Mouse (Mus musculus) limb, embryonic 13.5 days (tissue): Measurements from ENCODE around the gene C77080. TPM values are rescaled to one million over a fixed set of nuclear protein-coding genes. Genes with fewer than 3 reads are reported as not detected.

Source experiments
- ATAC-seq: fragments of 200-750 bp; cut with Nextera tagmentation; 2 replicates; pipeline ENCODE4 v1.8.0; 2017; ENCODE audit warnings: low read depth, moderate number of reproducible peaks, moderate TSS enrichment; ENCODE audit not compliant: low FRiP score
- H3K27ac ChIP-seq: fragments of 300-500 bp; sonication (generic); 2 replicates; pipeline ENCODE4 v1.5.1; 2015; ENCODE audit warnings: inconsistent platforms, mild to moderate bottlenecking, moderate library complexity
- H3K27me3 ChIP-seq: fragments of 300-500 bp; sonication (generic); 2 replicates; pipeline ENCODE4 v1.6.1; 2015; ENCODE audit warnings: mild to moderate bottlenecking, inconsistent platforms
- H3K36me3 ChIP-seq: fragments of 300-500 bp; sonication (generic); 2 replicates; pipeline ENCODE4 v1.6.1; 2015; ENCODE audit warnings: inconsistent platforms, mild to moderate bottlenecking, moderate library complexity
- H3K4me1 ChIP-seq: fragments of 300-500 bp; sonication (generic); 2 replicates; pipeline ENCODE4 v1.6.1; 2015; ENCODE audit warnings: inconsistent platforms
- H3K4me2 ChIP-seq: fragments of 300-500 bp; sonication (generic); replicated peaks from 2 replicates; pipeline ENCODE4 v1.6.1; 2015; ENCODE audit warnings: inconsistent platforms, mild to moderate bottlenecking, moderate library complexity
- H3K4me3 ChIP-seq: fragments of 300-500 bp; sonication (generic); 2 replicates; pipeline ENCODE4 v1.5.1; 2015; ENCODE audit warnings: moderate library complexity, mild to moderate bottlenecking, inconsistent platforms
- H3K9ac ChIP-seq: fragments of 300-500 bp; sonication (generic); 2 replicates; pipeline ENCODE4 v1.6.1; 2015; ENCODE audit warnings: mild to moderate bottlenecking, inconsistent platforms
- H3K9me3 ChIP-seq: fragments of 300-500 bp; sonication (generic); 2 replicates; pipeline ENCODE4 v1.6.1; 2016; ENCODE audit warnings: inconsistent platforms
- WGBS: fragments of 180-500 bp; shearing (Covaris S2); methylation state at CpG from one replicate; pipeline ENCODE4 v1.1.7; 2015; 5-methylcytosine and 5-hydroxymethylcytosine counted together
- polyA plus RNA-seq: library from polyadenylated mRNA; unstranded; fragments of >200 nt; fragmentation: Nextera tagmentation; extraction: Ambion mirVana; gene quantifications from 2 replicates; pipeline ENCODE4 v1.2.1, GENCODE M21; 2015

The C77080 gene
- polyA plus RNA-seq, 1 experiment from 2014 or later, result 7.9 TPM

DNA sequence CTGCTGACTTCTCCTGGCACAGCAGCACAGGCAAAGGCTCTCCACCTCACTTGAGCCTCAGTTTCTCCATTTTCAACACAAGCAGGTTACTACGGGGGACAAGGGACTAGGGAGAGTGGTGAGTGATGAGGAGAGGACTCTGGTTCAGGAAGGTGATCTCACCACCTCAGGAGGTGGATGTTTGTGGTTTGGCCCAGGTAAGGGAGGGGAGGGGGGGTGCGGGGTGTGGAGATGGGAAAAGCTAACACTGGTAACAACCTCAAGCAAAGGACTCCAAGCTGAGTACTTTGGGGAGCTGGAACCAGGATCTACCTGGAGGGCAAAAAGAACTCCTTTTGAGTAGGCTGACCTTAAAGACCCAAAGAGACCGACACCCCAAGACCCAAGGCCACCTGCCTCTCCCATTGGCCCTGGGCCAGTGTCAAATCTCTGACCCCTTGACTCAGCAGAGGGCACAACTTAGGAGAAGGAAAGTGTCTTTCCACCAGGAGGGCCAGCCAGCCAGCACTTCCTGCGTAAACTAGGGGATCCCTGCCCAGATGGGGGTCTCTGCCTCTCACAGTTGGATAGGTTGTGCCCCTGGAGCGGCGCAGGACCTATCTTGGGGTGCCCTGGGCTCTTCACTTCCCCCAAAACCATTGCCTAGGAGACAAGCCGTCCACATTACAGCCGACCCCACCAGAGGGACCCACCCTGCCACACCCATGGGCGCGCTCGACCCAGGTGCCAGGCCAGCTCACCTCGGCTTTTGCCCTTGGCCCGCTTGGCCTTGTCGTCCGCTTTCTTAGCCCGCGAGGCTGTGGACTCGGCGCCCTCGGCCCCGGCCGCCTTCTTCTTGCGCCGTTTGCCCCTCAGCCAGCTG is 13.6 kb downstream of the C77080 start:
- Histone ChIP-seq H3K27me3 (peaks cover 71% of the 10 kb centered on the region), H3K9me3 (no peaks in the 10 kb centered on the region), H3K4me1 (peaks cover 34% of the 10 kb centered on the region), H3K4me3 (peak overlapping the region; percentile 67), H3K36me3 (no peaks in the 10 kb centered on the region), H3K27ac (no peak overlapping the region), H3K9ac (peak overlapping the region; percentile 81), H3K4me2 (peak overlapping the region; percentile 98)
- 10% methylated on average over 24 of the region's 24 CpGs for WGBS
- ATAC-seq, result no peak

DNA sequence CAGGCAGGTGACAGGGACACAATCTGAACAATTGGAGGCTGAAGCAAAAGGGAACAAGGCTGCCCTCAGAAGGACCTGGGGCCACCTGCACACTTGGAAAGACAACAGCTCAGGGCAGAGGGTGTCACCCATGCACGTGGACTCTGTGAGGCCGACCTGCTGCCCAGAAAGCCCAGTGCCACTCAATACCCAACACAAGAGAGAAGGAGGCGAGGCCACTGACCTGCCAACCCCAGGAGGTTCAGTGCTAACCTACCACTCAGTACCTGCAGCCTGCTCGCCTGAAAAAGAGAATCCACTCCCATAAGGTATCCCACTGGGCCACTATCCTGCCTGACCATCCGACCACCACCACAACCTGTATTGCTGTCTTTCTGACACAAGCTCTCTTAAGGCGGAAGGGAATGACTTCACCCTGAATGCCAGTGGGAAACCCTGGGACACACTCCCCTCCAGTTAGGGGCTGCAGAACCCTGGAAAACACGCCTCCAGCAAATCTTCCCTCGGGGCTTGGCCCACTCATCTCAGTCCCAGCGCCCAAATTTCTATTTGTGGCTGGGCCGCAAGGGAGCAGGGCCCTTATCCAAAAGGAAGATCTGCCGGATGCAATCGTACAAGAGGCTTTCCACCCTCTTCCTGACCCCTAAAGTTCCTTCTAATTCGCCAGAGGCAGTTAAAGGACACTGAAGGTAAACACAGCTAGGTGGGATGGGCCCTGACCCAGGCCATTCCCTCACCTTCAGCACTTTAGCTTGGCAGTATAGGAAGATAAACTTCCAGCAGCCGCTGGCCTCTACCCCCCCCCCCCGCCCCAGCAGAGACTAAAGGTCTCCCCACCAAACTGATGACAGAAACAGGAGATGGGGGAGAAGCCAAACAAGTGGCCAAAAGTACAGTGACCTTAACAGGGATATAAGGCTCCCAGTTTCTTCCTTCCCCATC is 14.6 kb downstream of the C77080 start:
- H3K27me3 ChIP-seq, result peaks cover 71% of the 10 kb centered on the region
- no peak overlapping the region for H3K9ac ChIP-seq
- no peak for ATAC-seq
- no peaks in the 10 kb centered on the region for H3K9me3 ChIP-seq
- no peak overlapping the region for H3K27ac ChIP-seq
- H3K36me3 ChIP-seq, result no peaks in the 10 kb centered on the region
- H3K4me2 ChIP-seq, result peak overlapping the region; percentile 98
- no peak overlapping the region for H3K4me3 ChIP-seq
- 38% methylated on average over 15 of the region's 15 CpGs for WGBS
- H3K4me1 ChIP-seq, result peaks cover 41% of the 10 kb centered on the region

DNA sequence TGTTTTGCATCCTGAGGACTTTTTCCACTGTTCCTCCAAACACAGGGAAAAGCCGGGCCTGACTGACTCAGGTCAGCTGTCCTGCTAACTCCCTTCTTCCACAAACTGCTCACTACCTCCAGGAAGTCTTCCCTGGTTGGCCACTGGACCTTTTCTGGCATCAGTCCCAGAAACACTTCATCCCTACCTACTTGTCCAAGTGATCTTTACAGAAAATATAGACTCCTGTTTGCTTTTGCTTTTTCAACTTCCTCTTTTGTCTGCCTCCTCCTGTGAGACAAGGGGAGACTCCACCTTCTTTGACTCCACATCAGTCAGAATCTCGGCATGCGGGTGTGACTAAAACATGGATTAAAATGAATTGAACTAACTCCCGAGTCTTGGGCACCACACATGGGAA is 16.4 kb downstream of the C77080 start:
- H3K4me1 ChIP-seq, result peaks cover 37% of the 10 kb centered on the region
- no peak overlapping the region for H3K9ac ChIP-seq
- no peaks in the 10 kb centered on the region for H3K36me3 ChIP-seq
- no peak for ATAC-seq
- no peak overlapping the region for H3K27ac ChIP-seq
- no peaks in the 10 kb centered on the region for H3K9me3 ChIP-seq
- H3K4me2 ChIP-seq, result no peak overlapping the region
- 65% methylated on average over 4 of the region's 4 CpGs for WGBS
- H3K4me3 ChIP-seq, result no peak overlapping the region
- peaks cover 55% of the 10 kb centered on the region for H3K27me3 ChIP-seq

GRCm38 (mm10) chr4:129242761-129243160 is 18.4 kb downstream of the C77080 start:
- WGBS, result 28% methylated on average over 4 of the region's 4 CpGs
- H3K4me1 ChIP-seq, result peaks cover 40% of the 10 kb centered on the region

GRCm38 (mm10) chr4:129242327-129242726 is 18.9 kb downstream of the C77080 start:
- H3K36me3 ChIP-seq, result no peaks in the 10 kb centered on the region
- 38% methylated on average over 4 of the region's 4 CpGs for WGBS
- peaks cover 42% of the 10 kb centered on the region for H3K4me1 ChIP-seq
- peak overlapping the region; percentile 81 for H3K27ac ChIP-seq
- H3K4me3 ChIP-seq, result no peak overlapping the region
- no peak for ATAC-seq
- peak overlapping the region; percentile 43; the same call in 1 of the 2 replicates for H3K9ac ChIP-seq
- peak overlapping the region; percentile 34 for H3K4me2 ChIP-seq
- peaks cover 32% of the 10 kb centered on the region for H3K27me3 ChIP-seq
- no peaks in the 10 kb centered on the region for H3K9me3 ChIP-seq

More at GRCm38 (mm10) chr4:129242761-129243160, 18.4 kb downstream of the C77080 start:
- Histone ChIP-seq H3K27me3 (peaks cover 36% of the 10 kb centered on the region), H3K4me2 (peak overlapping the region; percentile 34), H3K27ac (peak overlapping the region; percentile 81), H3K36me3 (no peaks in the 10 kb centered on the region), H3K9ac (no peak overlapping the region), H3K9me3 (no peaks in the 10 kb centered on the region), H3K4me3 (no peak overlapping the region)
- no peak for ATAC-seq

DNA sequence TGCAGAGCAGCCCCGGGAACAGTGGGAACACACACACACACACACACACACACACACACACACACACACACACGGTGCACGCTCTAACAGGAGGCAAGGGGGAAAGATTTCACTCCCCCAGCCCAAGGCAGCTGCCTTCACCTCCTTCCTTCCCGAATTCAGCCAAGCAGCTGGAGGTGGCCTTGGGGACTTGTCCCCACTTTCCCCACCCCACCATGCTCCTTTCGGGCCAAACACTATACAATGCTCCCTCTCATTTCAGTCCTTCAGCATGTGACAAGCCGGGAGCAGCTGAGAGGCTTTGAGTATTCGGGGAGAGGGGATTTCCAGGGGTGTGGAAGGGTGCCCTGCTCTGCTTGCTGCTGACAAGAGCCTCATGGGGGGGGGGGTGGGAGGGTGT is 19.3 kb downstream of the C77080 start:
- no peaks in the 10 kb centered on the region for H3K36me3 ChIP-seq
- H3K27me3 ChIP-seq, result peaks cover 28% of the 10 kb centered on the region
- H3K4me3 ChIP-seq, result no peak overlapping the region
- peak; percentile 24; the same call in 1 of the 2 replicates for ATAC-seq
- H3K4me2 ChIP-seq, result no peak overlapping the region
- no peaks in the 10 kb centered on the region for H3K9me3 ChIP-seq
- peak overlapping the region; percentile 43; the same call in 1 of the 2 replicates for H3K9ac ChIP-seq
- H3K4me1 ChIP-seq, result peaks cover 46% of the 10 kb centered on the region
- H3K27ac ChIP-seq, result peak overlapping the region; percentile 81
- 29% methylated on average over 5 of the region's 7 CpGs for WGBS

- H3K9me3 ChIP-seq, result no peaks in the 10 kb centered on the region
- H3K4me2 ChIP-seq, result peak overlapping the region; percentile 94
- H3K4me1 ChIP-seq, result peaks cover 62% of the 10 kb centered on the region
- no peak overlapping the region for H3K27ac ChIP-seq
- H3K27me3 ChIP-seq, result no peaks in the 10 kb centered on the region
- peak overlapping the region; percentile 79 for H3K9ac ChIP-seq
- no peaks in the 10 kb centered on the region for H3K36me3 ChIP-seq
- ATAC-seq, result peak; percentile 84
- peak overlapping the region; percentile 78 for H3K4me3 ChIP-seq
- WGBS, result under 1% methylated on average over 20 of the region's 29 CpGs
These were observed 22.1 kb downstream of the C77080 start for GRCm38 (mm10) chr4:129239075-129239474.

GRCm38 (mm10) chr4:129238579-129239016 is 22.6 kb downstream of the C77080 start:
- peaks cover 62% of the 10 kb centered on the region for H3K4me1 ChIP-seq
- H3K27ac ChIP-seq, result no peak overlapping the region
- H3K9ac ChIP-seq, result peak overlapping the region; percentile 79
- ATAC-seq, result peak; percentile 48
- peak overlapping the region; percentile 78 for H3K4me3 ChIP-seq
- no peaks in the 10 kb centered on the region for H3K36me3 ChIP-seq
- under 1% methylated on average over 23 of the region's 23 CpGs for WGBS
- H3K27me3 ChIP-seq, result no peaks in the 10 kb centered on the region
- peak overlapping the region; percentile 94 for H3K4me2 ChIP-seq
- H3K9me3 ChIP-seq, result no peaks in the 10 kb centered on the region

- H3K4me1 ChIP-seq, result peaks cover 60% of the 10 kb centered on the region
- H3K36me3 ChIP-seq, result no peaks in the 10 kb centered on the region
- H3K27ac ChIP-seq, result no peak overlapping the region
- no peaks in the 10 kb centered on the region for H3K27me3 ChIP-seq
- WGBS, result 7% methylated on average over 21 of the region's 21 CpGs
- no peak for ATAC-seq
- no peaks in the 10 kb centered on the region for H3K9me3 ChIP-seq
- peak overlapping the region; percentile 94 for H3K4me2 ChIP-seq
- peak overlapping the region; percentile 78 for H3K4me3 ChIP-seq
- peak overlapping the region; percentile 79 for H3K9ac ChIP-seq
These were observed 23.3 kb downstream of the C77080 start for GRCm38 (mm10) chr4:129237843-129238441.

- Histone ChIP-seq H3K27me3 (no peaks in the 10 kb centered on the region), H3K36me3 (0 out of 2 replicates have a peak, but pooled peaks cover 3% of the 10 kb centered on the region), H3K4me1 (peaks cover 52% of the 10 kb centered on the region), H3K9ac (no peak overlapping the region), H3K9me3 (no peaks in the 10 kb centered on the region), H3K4me2 (0 out of 2 replicates have a peak overlapping the region, but pooled peaks have one; percentile 9), H3K4me3 (no peak overlapping the region), H3K27ac (no peak overlapping the region)
- ATAC-seq, result no peak
- WGBS, result 79% methylated on average over 8 of the region's 8 CpGs
These were observed 24.9 kb downstream of the C77080 start for GRCm38 (mm10) chr4:129236236-129236813.

DNA sequence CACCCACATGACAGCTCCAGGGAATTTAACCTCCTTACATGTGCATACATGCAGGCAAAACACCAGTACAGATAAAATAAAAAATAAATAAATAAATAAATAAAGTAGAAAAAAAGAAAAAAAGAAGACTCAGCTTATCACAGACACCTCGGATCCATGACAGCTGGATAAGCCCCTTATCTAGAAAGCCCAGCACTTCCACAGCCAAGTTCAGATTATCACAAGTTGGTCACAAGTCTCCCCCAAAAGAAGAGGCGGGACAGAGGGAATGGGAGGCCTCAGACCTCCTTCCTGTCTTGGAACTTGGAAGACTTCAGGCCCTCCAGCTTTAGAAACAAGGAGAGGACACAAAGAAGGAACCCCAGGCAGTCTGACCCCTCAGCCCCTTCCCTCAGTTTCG is 26.1 kb downstream of the C77080 start:
- ATAC-seq, result no peak
- no peaks in the 10 kb centered on the region for H3K9me3 ChIP-seq
- peaks cover 7% of the 10 kb centered on the region; the same call in 1 of the 2 replicates for H3K36me3 ChIP-seq
- 77% methylated on average over 3 of the region's 3 CpGs for WGBS
- H3K4me2 ChIP-seq, result no peak overlapping the region
- no peak overlapping the region for H3K9ac ChIP-seq
- no peak overlapping the region for H3K27ac ChIP-seq
- H3K4me3 ChIP-seq, result no peak overlapping the region
- H3K27me3 ChIP-seq, result no peaks in the 10 kb centered on the region
- peaks cover 51% of the 10 kb centered on the region for H3K4me1 ChIP-seq
